Mouse (Mus musculus): ENCODE measurements around the gene Gm9758.
"Not testable (repeated sequence)": the region's sequence is repeated elsewhere in the genome, so short reads cannot be mapped to it uniquely, and the experiment has no call there.

Gene Gm9758

DNA sequence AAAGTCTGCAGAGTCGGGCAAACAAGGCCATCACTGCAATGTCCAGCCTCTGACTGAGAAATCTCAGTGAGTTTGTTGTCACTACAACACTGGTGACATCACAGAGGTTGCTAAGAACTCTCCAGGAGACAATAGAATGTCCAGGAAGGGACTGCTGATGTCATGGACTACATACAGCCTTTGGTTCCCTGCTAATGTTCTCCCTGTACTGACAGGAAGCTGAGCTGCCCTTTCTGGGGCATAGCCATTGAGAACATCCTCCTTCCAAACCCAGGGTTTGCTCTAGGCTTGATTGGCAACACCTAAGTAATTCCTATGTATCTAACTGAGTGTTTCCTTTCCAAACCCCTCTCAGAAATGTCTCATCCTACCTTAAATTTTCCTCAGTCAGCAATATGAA is at the start of gene Gm9758:
Gm9758 (minus strand) TSS at position 101 of the 400 bp plus-strand sequence.
- not testable (repeated sequence) for DNase-seq

DNA sequence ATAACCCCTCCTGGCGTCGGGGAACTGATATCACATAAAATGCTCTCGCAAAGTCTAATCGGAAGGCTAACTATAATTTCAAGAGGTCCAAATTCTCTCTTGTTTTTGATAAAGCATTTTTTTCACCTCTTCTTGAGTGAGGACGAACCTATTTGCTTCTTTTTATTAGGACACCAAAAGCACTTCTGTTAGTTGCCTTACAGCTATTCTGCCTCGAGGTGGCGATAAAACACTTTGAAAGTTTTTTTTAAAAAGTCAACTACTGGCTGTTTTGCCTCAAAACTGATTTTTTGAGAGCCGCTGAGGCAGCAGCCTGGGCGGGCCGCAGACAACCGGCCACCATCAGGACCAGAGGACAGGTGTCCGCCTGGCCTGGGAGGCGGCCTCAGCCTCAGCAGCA is 49.1 kb upstream of the Gm9758 start:
- DNase-seq = not testable (repeated sequence)

DNA sequence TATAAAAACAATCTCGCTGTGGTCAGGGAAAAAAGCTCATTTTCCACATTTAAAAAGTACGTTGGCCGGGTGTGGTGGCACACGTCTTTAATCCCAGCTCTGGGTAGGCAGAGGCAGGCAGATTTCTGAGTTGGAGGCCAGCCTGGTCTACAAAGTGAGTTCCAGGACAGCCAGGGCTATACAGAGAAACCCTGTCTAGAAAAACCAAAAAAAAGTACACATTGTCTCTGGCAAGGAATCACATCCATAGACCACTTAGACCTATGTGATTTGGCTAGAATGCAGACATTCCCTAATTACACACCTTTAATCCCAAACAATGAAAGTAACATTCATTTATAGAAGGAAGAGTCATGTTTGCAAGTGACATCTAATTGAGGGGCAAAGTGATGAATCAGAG is 46.8 kb upstream of the Gm9758 start:
- DNase-seq = not testable (repeated sequence)

DNA sequence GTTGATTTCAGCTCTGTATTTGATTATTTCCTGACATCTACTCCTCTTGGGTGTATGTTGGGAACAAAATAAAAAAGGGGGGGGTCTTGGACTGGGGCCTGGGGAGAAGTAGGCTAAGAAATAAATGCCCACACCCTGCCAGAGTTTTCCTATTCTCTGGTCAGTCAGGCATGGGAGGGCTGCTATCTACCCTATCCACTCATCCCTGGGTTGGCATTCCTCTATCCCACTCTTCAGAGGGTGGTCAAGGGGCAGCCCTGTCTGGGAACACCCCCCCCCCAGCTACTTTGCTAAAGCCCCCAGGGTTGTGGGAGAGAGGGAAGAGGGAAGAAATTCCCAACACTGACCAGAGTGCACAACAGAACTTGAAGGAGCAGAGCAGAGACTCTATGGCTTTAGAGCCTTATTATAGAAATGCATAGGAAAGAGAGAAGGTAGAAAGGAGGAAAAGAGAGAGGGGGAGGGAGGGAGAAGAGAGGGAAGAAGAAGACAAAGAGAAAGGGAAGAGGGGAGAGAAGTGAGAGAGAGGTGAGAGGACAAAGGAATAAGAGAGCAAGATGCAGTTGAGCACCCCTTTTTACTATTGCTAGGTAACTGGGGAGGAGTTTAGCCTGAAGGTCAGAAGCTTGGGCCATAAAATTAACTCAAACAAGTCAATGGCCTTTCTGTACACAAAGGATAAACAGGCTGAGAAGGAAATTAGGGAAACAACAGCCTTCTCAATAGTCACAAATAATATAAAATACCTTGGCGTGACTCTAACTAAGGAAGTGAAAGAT is 41.4 kb upstream of the Gm9758 start:
- not testable (repeated sequence) for DNase-seq

DNA sequence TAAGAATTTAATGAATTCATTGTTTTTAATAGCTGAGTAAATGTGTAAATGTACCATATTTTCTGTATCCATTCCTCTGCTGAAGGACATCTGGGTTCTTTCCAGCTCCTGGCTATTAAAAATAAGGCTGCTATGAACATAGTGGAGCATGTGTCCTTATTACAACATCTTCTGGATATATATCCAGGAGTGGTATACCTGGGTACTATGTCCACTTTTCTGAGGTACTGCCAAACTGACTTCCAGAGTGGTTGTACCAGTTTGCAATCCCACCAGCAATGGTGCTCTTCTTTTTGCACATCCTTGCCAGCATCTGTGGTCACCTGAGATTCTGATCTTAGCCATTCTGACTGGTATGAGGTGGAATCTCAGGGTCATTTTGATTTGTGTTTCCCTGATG is 38.9 kb upstream of the Gm9758 start:
- not testable (repeated sequence) for DNase-seq

DNA sequence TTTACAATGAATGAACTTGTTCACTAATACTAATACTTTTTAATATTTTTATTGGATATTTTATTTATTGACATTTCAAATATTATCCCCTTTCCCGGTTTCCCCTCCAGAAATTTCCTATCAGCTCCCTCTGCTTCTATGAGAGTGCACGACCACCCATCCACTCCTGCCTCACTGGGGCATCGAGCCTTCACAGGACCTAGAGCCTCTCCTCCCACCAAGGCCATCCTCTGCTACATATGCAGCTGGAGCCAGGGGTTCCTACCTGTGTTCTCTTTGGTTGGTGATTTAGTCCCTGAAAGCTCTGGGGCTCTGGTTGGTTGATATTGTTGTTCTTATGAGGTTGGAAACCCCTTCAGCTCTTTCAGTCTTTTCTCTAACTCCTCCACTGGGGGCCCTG is 38.0 kb upstream of the Gm9758 start:
- DNase-seq = not testable (repeated sequence)

DNA sequence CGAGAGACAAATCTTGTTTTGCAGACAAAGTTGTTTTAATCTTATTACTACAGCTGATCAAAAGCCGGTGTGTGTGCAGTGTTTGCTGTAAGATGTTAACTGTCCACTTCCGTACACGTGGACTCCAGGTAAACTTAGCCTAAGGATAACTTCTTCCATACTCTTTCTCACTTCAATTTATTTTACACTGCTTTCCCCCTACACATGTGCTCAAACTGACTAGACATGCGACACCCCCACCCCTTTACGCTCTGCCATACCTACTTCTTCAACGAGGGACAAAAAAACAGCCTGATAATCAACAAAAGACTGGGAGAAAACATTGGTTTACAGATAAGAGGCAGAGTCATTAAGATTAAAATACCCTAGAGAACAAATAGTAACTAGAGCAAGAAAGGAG is 37.1 kb upstream of the Gm9758 start:
- DNase-seq = not testable (repeated sequence)

DNA sequence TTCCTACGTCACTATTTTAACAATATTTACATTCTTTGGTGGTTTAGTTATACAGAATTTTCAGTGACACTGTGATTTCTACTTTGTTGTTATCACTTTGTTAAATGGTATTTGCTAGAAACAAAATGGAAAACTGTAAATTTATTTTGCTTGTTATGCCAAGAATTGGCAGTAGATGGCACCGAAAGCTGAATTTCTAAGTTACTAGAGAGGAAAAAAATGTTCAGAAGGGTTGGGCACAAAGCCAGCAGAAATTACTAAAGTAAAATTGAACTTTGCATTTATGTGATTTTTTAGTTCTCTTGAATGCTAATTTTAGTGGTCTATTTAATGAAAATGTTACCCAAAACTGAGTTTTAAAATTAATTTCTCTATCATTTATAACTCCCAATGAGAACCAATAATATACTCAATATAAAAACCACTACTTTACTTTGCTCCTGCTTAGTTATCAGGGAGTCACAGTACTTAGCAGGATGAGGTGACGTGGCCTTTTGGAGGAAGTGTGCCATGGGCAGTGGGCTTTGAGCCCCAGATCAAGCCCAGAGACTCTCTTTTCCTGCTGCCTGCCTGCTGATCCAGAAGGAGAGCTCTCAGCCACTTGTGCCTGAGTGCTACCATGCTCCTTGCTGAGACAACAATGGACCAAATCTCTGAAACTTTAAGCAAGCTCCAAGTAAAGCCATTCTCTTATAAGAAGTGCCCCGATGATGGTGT is 32.9 kb upstream of the Gm9758 start:
- DNase-seq = peak; percentile 8

DNA sequence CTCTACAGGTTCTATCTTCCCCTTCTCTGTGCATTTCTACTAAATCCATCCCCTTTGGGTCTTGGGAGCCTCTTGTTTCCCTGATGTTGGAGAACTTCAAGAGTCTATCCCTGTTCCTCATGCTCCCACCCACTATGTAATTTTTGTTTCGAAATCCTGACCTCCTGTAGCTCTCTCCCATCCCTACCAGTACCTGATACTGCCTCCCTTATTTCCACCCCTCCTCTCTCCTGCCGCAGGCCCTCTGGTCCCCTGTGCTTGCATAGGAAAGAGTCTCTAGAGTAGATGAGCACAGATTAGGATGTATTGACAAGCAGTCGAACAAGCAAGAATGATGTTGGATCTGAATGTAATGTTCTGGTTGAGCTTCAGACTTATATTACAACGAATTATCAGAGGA is 30.8 kb upstream of the Gm9758 start:
- not testable (repeated sequence) for DNase-seq

DNA sequence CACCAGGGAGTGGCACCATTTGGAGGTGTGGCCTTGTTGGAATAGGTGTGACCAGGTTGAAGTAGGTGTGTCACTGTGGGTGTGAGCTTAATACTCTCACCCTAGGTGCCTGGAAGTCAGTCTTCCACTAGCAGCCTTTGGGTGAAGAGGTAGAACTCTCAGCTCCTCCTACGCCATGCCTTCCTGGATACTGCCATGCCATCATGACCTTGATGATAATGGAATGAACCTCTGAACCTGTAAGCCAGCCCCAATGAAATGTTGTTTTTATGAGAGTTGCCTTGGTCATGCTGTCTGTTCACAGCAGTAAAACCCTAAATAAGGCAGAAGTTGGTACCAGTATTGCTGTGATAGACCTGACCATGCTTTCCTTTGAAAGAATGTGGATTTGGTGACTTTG is 26.3 kb upstream of the Gm9758 start:
- not testable (repeated sequence) for DNase-seq

DNA sequence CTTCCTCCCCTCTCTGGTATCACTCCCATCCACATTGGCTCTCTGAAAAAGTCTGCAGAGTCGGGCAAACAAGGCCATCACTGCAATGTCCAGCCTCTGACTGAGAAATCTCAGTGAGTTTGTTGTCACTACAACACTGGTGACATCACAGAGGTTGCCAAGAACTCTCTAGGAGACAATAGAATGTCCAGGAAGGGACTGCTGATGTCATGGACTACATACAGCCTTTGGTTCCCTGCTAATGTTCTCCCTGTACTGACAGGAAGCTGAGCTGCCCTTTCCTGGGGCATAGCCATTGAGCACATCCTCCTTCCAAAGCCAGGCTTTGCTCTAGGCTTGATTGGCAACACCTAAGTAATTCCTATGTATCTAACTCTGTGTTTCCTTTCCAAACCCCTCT is 23.6 kb upstream of the Gm9758 start, which contains the start of gene Speer4e:
Speer4e (minus strand) TSS at position 101 of the 400 bp plus-strand sequence.
- not testable (repeated sequence) for DNase-seq

DNA sequence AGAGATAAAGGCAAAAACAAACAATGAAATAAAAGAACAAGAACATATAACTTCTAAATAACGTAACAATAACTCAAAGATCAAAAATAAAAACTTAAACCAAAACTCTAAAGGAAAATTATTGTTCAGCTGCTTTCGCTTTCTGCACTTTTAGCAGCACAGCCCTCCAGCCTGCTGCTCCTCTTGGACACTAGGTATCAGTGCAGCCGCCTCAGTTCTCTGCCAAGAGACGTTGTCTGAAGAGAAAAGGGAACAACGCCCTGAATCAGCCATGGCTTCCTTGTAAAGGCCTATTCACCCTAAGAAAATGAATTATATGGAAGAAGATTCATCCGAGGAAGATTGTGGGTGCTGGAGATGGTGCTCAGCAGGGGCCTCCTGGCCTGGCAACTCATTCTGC is 19.0 kb upstream of the Gm9758 start:
- DNase-seq = not testable (repeated sequence)

DNA sequence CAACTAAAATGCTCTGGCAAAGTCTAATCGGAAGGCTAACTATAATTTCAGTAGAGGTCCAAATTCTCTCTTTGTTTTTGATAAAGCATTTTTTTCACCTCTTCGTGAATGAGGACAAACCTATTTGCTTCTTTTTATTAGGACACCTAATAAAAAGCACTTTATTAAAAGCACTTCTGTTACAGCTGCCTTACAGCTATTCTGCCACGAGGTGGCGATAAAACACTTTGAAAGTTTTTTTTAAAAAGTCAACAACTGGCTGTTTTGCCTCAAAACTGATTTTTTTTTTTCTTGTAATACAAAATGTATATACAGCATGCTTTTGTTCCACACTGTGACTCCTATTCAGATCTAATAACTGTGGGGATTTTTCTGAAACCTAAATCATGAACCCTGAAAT is 12.3 kb upstream of the Gm9758 start:
- not testable (repeated sequence) for DNase-seq

DNA sequence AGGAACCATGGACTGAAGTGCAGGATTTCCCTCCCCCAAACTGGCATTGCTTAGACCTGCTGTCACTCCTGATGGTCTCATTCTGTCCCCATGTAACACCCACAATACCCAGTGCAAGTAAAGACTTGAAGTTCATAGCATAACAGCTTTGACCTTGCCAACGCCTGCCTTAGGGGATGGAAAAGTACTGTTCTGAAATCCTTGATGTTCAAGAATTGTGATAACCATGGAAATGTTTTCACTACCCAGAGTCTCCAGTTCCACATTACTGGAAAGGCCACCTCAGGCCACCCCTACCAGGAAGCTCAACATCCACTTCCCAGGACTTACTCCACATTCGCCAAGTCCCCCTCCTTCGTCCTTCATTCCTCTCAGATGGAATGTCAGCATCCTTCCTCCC is 338 bp downstream of the Gm9758 start:
- not testable (repeated sequence) for DNase-seq

DNA sequence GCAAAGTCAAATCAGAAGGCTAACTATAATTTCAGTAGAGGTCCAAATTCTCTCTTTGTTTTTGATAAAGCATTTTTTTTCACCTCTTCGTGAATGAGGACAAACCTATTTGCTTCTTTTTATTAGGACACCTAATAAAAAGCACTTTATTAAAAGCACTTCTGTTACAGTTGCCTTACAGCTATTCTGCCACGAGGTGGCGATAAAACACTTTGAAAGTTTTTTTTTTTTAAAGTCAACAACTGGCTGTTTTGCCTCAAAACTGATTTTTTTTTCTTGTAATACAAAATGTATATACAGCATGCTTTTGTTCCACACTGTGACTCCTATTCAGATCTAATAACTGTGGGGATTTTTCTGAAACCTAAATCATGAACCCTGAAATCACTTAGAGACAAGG is 11.2 kb downstream of the Gm9758 start:
- DNase-seq = not testable (repeated sequence)

DNA sequence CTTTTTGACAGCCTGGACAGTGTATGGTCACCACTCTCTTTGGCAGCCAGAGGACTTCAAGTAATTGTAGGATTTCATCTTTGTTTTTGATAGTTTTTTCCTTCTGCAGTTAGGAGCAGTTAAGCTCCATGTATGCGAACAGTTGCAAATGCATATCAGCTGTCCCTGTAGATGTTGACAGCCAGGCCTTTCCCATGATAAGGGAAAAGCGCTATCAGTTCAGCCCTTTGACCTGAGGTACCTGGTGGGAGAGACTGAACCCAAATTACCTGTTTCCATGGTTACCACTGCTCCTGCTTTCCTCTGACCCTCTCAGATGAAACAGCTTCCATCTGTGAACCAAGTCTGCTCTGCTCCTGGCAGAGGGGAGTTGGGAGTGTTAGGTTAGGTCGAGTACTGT is 22.5 kb downstream of the Gm9758 start:
- no peak for DNase-seq

DNA sequence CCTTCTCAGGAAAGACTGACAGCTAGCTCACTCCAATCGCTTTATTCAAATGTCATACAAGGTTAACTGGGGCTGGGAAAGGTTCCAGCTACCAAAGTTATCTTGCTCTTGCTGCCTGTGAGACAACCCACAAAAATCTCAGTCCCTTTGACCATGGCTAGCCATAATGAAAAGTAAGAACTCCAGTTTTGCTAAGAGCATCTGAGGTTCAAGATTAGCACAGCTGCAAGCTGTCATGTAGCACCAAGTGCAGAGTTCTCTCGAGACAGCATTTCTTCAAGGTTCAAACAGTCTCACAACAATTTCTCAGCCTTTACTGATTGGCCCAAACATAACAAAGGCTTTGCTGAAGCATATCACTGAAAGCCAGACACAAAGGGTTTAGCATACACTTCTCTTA is 29.4 kb downstream of the Gm9758 start:
- DNase-seq = peak; percentile 45

Measured in lung, postnatal 10 days (tissue).